Mouse (Mus musculus) brain, embryonic 14.5 days (tissue): ENCODE results near the gene Wdr66. TPM values are rescaled to one million over a fixed set of nuclear protein-coding genes. Genes with fewer than 3 reads are reported as not detected.
A peak's percentile ranks its signal among the peaks of the same experiment; 100 is the strongest.
"Not testable (repeated sequence)": the region's sequence is repeated elsewhere in the genome, so short reads cannot be mapped to it uniquely, and the experiment has no call there.

ENCODE experiments used
- DNase-seq: peaks from one replicate; pipeline ENCODE4 v3.0.0-alpha.2; 2011; ENCODE audit warnings: low read depth
- CTCF ChIP-seq: fragments of 200-500 bp; IDR thresholded peaks from 2 replicates; pipeline ENCODE4 v1.5.1; 2012; ENCODE audit warnings: inconsistent platforms, mild to moderate bottlenecking, moderate library complexity, borderline replicate concordance; ENCODE audit not compliant: insufficient read depth, insufficient read length; ENCODE audit errors: extremely low read depth
- POLR2A ChIP-seq: fragments of 200-500 bp; IDR thresholded peaks from 2 replicates; pipeline ENCODE4 v1.6.1; 2012; ENCODE audit warnings: mild to moderate bottlenecking, inconsistent platforms, borderline replicate concordance; ENCODE audit not compliant: poor library complexity, insufficient read depth, insufficient read length, severe bottlenecking; ENCODE audit errors: extremely low read depth
- polyA plus RNA-seq: library from polyadenylated mRNA; depleted of rRNA; stranded (reverse); fragments of >200 nt; gene quantifications from 2 replicates; pipeline ENCODE4 v1.2.3, GENCODE M21; 2012; rRNA removed

Gene Wdr66
- 2.1 and 2.7 TPM in 2 replicates for polyA plus RNA-seq

- TF ChIP-seq CTCF (peak; percentile 97), POLR2A (no peak)
- peak; percentile 98 for DNase-seq
Measured at GRCm38 (mm10) chr5:123251834-123252233, at the start of gene Wdr66. Gene Wdr66, plus strand, starts transcription at chr5:123252102.

GRCm38 (mm10) chr5:123202771-123203170, 49.1 kb upstream of the Wdr66 start:
- DNase-seq: not testable (repeated sequence)

- not testable (repeated sequence) for DNase-seq
Measured at GRCm38 (mm10) chr5:123203591-123203990, 48.3 kb upstream of the Wdr66 start.

GRCm38 (mm10) chr5:123222346-123223050, 29.4 kb upstream of the Wdr66 start:
- DNase-seq: not testable (repeated sequence)

GRCm38 (mm10) chr5:123223051-123223410, 28.9 kb upstream of the Wdr66 start:
- DNase-seq: no peak
- TF ChIP-seq POLR2A (no peak), CTCF (no peak)

GRCm38 (mm10) chr5:123223861-123224260, 28.0 kb upstream of the Wdr66 start:
- not testable (repeated sequence) for DNase-seq

- TF ChIP-seq POLR2A (no peak), CTCF (no peak)
- DNase-seq: no peak
Measured at GRCm38 (mm10) chr5:123226851-123227250, 25.1 kb upstream of the Wdr66 start.

- TF ChIP-seq CTCF (no peak), POLR2A (peak; percentile 49; the same call in 1 of the 2 replicates)
- DNase-seq: peak; percentile 98
Measured at GRCm38 (mm10) chr5:123227762-123228523, 24.0 kb upstream of the Wdr66 start.

GRCm38 (mm10) chr5:123228524-123228922, 23.4 kb upstream of the Wdr66 start:
- TF ChIP-seq CTCF (no peak), POLR2A (no peak)
- no peak for DNase-seq

- no peak for TF ChIP-seq POLR2A
- no peak for TF ChIP-seq CTCF
- DNase-seq: no peak
Measured at GRCm38 (mm10) chr5:123229296-123229695, 22.6 kb upstream of the Wdr66 start.

GRCm38 (mm10) chr5:123232180-123232579, 19.7 kb upstream of the Wdr66 start:
- DNase-seq: no peak
- no peak for TF ChIP-seq CTCF
- TF ChIP-seq POLR2A: no peak

GRCm38 (mm10) chr5:123235731-123236130, 16.2 kb upstream of the Wdr66 start:
- peak; percentile 76 for DNase-seq
- TF ChIP-seq CTCF: peak; percentile 63; the same call in 1 of the 2 replicates
- TF ChIP-seq POLR2A: no peak

GRCm38 (mm10) chr5:123236426-123236825, 15.5 kb upstream of the Wdr66 start:
- no peak for DNase-seq
- no peak for TF ChIP-seq POLR2A
- no peak for TF ChIP-seq CTCF
